In genomic region chr2:179862676-179863075, GRCm38 (mm10) we compare ENCODE assay signal across 15 mouse cellular contexts.
"Had no signal": no experiment of that assay in that cellular context is flagged by ENCODE, and none has a peak within 500 bp of the region (broad histone marks: within the 10 kb centered on the region; RNA-seq: fewer than 3 reads in every experiment).

No protein-coding gene starts in this region.

- ATAC-seq: liver, postnatal 0 days; lung, postnatal 0 days; midbrain, embryonic 13.5 days had no signal

- DNase-seq: kidney, adult 8-10 months; kidney, postnatal 14 days; layer of hippocampus, adult 9-11 months; liver, postnatal 0 days; thymus, adult 18-20 months; thymus, postnatal 36 days had no signal

- H3K36me3 ChIP-seq: kidney, embryonic 15.5 days; limb, embryonic 15.5 days had no signal

- H3K4me3 ChIP-seq: kidney, embryonic 15.5 days; left cerebral cortex, adult 2 months; limb, embryonic 15.5 days; midbrain, embryonic 13.5 days had no signal

- H3K27ac ChIP-seq: kidney, embryonic 15.5 days; left cerebral cortex, adult 2 months; limb, embryonic 15.5 days; liver, embryonic 14.5 days; macrophage; midbrain, embryonic 13.5 days had no signal

- H3K4me1 ChIP-seq: kidney, embryonic 15.5 days; limb, embryonic 15.5 days had no signal

- H3K9me3 ChIP-seq: kidney, embryonic 15.5 days; limb, embryonic 15.5 days; midbrain, embryonic 13.5 days had no signal

- H3K9ac ChIP-seq: kidney, embryonic 15.5 days; limb, embryonic 15.5 days; liver, embryonic 14.5 days; liver, postnatal 0 days; lung, embryonic 14.5 days; midbrain, embryonic 13.5 days had no signal

- H3K27me3 ChIP-seq: kidney, embryonic 15.5 days; limb, embryonic 15.5 days; midbrain, embryonic 13.5 days had no signal

- H3K4me2 ChIP-seq: kidney, embryonic 15.5 days; limb, embryonic 15.5 days; liver, embryonic 11.5 days; lung, embryonic 14.5 days; midbrain, embryonic 13.5 days had no signal
